Mouse (Mus musculus) CH12.LX (cell line): Measurements from ENCODE around the gene Fancb. TPM values are rescaled to one million over a fixed set of nuclear protein-coding genes. Genes with fewer than 3 reads are reported as not detected.

Source experiments
- DNase-seq: peaks from one replicate; pipeline ENCODE4 v3.0.0-alpha.2; 2013; ENCODE audit errors: extremely low read depth
- H3K27ac ChIP-seq: 2 replicates; pipeline ENCODE4 v1.5.1; 2012; ENCODE audit warnings: low read depth, mild to moderate bottlenecking, control low read depth, moderate library complexity; ENCODE audit not compliant: insufficient read depth
- H3K27me3 ChIP-seq: replicated peaks from 2 replicates; pipeline ENCODE3; 2012; ENCODE audit warnings: inconsistent platforms
- H3K36me3 ChIP-seq, 2 experiments: replicated peaks in 1 of 2; 2 replicates each; pipeline versions ENCODE3 to v1.6.1; 2012; ENCODE audit warnings: inconsistent platforms in 1 of 2, low read length in 1 of 2, mild to moderate bottlenecking in 1 of 2, mixed read lengths in 1 of 2, moderate library complexity in 1 of 2; ENCODE audit not compliant: control insufficient read depth in 1 of 2, insufficient read depth in 1 of 2
- H3K4me1 ChIP-seq, 2 experiments: 2 replicates each; pipeline ENCODE4 v1.6.1; 2012; ENCODE audit warnings: inconsistent platforms in 1 of 2, moderate library complexity in 1 of 2; ENCODE audit not compliant: insufficient read depth in 2 of 2, control insufficient read depth in 1 of 2
- H3K4me2 ChIP-seq: 2 replicates; pipeline ENCODE4 v1.6.1; 2012; ENCODE audit warnings: low read depth, mild to moderate bottlenecking, control low read depth; ENCODE audit not compliant: poor library complexity, insufficient read depth, severe bottlenecking
- H3K4me3 ChIP-seq, 3 experiments: fragments of 150-350 bp in 1 of 3; sonication (generic) in 1 of 3; replicated peaks in 1 of 3; 2 replicates each; pipeline versions ENCODE3 to v1.5.1; 2011 to 2012; ENCODE audit warnings: low read depth in 2 of 3, low read length in 2 of 3, mild to moderate bottlenecking in 2 of 3, moderate library complexity in 2 of 3, control low read depth in 1 of 3, improper control_type of control experiment in 1 of 3, inconsistent platforms in 1 of 3, mixed read lengths in 1 of 3; ENCODE audit not compliant: poor library complexity in 1 of 3
- H3K79me2 ChIP-seq: replicated peaks from 2 replicates; pipeline ENCODE4 v1.6.1; 2012; ENCODE audit warnings: mild to moderate bottlenecking, moderate library complexity; ENCODE audit not compliant: control insufficient read depth, poor library complexity, insufficient read depth, severe bottlenecking; ENCODE audit errors: extremely low read depth
- H3K9ac ChIP-seq: 2 replicates; pipeline ENCODE4 v1.6.1; 2012; ENCODE audit warnings: low read depth, mild to moderate bottlenecking, control low read depth, moderate library complexity; ENCODE audit not compliant: insufficient read depth
- H3K9me3 ChIP-seq: replicated peaks from 2 replicates; pipeline ENCODE3; 2012; ENCODE audit warnings: low read length, inconsistent platforms, mixed read lengths
- CTCF ChIP-seq, 2 experiments: IDR thresholded peaks in 1 of 2; conservative IDR thresholded peaks in 1 of 2; 2 replicates each; pipeline ENCODE4 v1.5.1; 2011 to 2012; ENCODE audit warnings: low read depth in 2 of 2, low read length in 2 of 2, improper control_type of control experiment in 1 of 2, inconsistent platforms in 1 of 2, mild to moderate bottlenecking in 1 of 2, moderate library complexity in 1 of 2
- E2F4 ChIP-seq: IDR thresholded peaks from 2 replicates; pipeline ENCODE4 v1.6.1; 2011; ENCODE audit warnings: low read depth, low read length, improper control_type of control experiment; ENCODE audit not compliant: insufficient replicate concordance
- EP300 ChIP-seq: IDR thresholded peaks from 2 replicates; pipeline ENCODE4 v1.6.1; 2011; ENCODE audit warnings: low read length, improper control_type of control experiment
- GABPA ChIP-seq: IDR thresholded peaks from 2 replicates; pipeline ENCODE4 v1.6.1; 2012; ENCODE audit warnings: low read depth, low read length, improper control_type of control experiment, inconsistent platforms; ENCODE audit not compliant: insufficient replicate concordance
- HCFC1 ChIP-seq: IDR thresholded peaks from 2 replicates; pipeline ENCODE4 v1.6.1; 2012; ENCODE audit warnings: low read depth, mild to moderate bottlenecking, inconsistent platforms, low read length, improper control_type of control experiment
- IRF4 ChIP-seq: IDR thresholded peaks from 2 replicates; pipeline ENCODE4 v1.6.1; 2014; ENCODE audit warnings: low read depth, mild to moderate bottlenecking, inconsistent platforms, low read length, improper control_type of control experiment
- MEF2A ChIP-seq: IDR thresholded peaks from 2 replicates; pipeline ENCODE4 v1.6.1; 2014; ENCODE audit warnings: low read depth, mild to moderate bottlenecking, inconsistent platforms, low read length, improper control_type of control experiment, borderline replicate concordance
- MXI1 ChIP-seq: IDR thresholded peaks from 2 replicates; pipeline ENCODE4 v1.6.1; 2011; ENCODE audit warnings: mild to moderate bottlenecking, low read depth, low read length, improper control_type of control experiment
- MYC ChIP-seq: IDR thresholded peaks from 2 replicates; pipeline ENCODE4 v1.6.1; 2011; ENCODE audit warnings: low read depth, mild to moderate bottlenecking, improper control_type of control experiment, low read length
- NELFE ChIP-seq: IDR thresholded peaks from 2 replicates; pipeline ENCODE4 v1.6.1; 2011; ENCODE audit warnings: low read depth, low read length, improper control_type of control experiment
- NRF1 ChIP-seq: IDR thresholded peaks from 2 replicates; pipeline ENCODE4 v1.6.1; 2014; ENCODE audit warnings: low read depth, mild to moderate bottlenecking, inconsistent platforms, low read length, improper control_type of control experiment, moderate library complexity
- RAD21 ChIP-seq: IDR thresholded peaks from 2 replicates; pipeline ENCODE4 v1.6.1; 2011; ENCODE audit warnings: low read depth, mild to moderate bottlenecking, low read length, improper control_type of control experiment, moderate library complexity
- TBP ChIP-seq: conservative IDR thresholded peaks from 2 replicates; pipeline ENCODE4 v1.6.1; 2011; ENCODE audit warnings: low read depth, low read length, improper control_type of control experiment
- TCF12 ChIP-seq: IDR thresholded peaks from 2 replicates; pipeline ENCODE4 v1.6.1; 2014; ENCODE audit warnings: low read depth, mild to moderate bottlenecking, inconsistent platforms, low read length, improper control_type of control experiment
- UBTF ChIP-seq: IDR thresholded peaks from 2 replicates; pipeline ENCODE4 v1.6.1; 2012; ENCODE audit warnings: low read depth, mild to moderate bottlenecking, inconsistent platforms, low read length, improper control_type of control experiment, moderate library complexity
- dilution Hi-C: fragments of 300-500 bp; cut with MboI; formaldehyde crosslinking; loops from 2 replicates; pipeline ENCODE4 v1.14.3; 2020; ENCODE audit warnings: low sequenced_read_pairs; ENCODE audit not compliant: extremely low pct_unique_long_range_greater_than_20kb, extremely low pct_ligation_motif_present
- in situ Hi-C: fragments of 300-500 bp; cut with MboI; formaldehyde crosslinking; loops from 3 replicates; pipeline ENCODE4 v1.14.3; 2019; ENCODE audit warnings: low sequenced_read_pairs, low pct_ligation_motif_present, low pct_unique_long_range_greater_than_20kb, mixed read lengths
- polyA plus RNA-seq: library from polyadenylated mRNA; unstranded; fragments of >175 nt; gene quantifications from 2 replicates; pipeline ENCODE4 v1.2.1, GENCODE M21; 2012; ENCODE audit warnings: low read depth; ENCODE audit not compliant: insufficient read length
- total RNA-seq, 2 experiments: library from RNA; depleted of rRNA; stranded (reverse); fragments of 300-350 nt in 1 of 2; fragments of >200 nt in 1 of 2; gene quantifications; 2 replicates each; pipeline ENCODE4 v1.2.3; 2012 to 2014

Gene Fancb
- total and polyA plus RNA-seq, 3 experiments = 6.4 to 20.6 (median 11.0) TPM

DNA sequence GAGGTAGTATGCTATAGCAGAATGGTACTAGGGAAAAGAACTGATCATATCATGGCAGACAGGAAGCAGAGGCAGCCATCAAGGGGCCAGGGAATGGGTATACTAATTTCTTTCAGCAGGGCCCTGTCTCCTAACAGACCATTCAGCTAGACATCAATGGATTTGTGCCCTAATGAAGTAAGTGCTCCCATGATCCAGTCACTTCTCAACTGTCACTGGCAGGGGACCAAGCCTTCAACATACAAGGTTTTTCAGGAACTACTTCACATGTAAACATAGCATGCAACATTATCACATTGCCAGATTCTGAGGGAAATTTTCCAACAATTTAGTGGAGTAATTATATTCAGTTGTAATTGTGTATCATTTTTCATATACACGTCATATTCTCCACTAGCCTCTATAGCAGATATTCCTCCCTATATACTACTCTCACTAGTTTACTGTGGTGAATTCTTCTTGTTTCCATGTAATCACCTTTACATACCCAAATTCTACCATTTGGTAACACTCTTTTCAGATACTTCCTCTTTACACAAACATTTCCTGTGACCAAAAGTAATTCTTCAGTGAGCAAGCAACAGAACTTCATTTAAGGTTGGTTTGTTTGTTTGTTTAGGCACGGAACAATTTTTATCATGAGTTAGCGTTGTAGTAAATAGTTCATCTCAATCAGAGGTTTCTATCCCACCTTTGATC, 14.5 kb upstream of the Fancb start:
- H3K4me2 ChIP-seq = no peak overlapping the region
- H3K27me3 ChIP-seq = no peaks in the 10 kb centered on the region
- H3K36me3 ChIP-seq = peaks cover 7 to 20% of the 10 kb centered on the region in 2 experiments
- no peaks in the 10 kb centered on the region for H3K4me1 ChIP-seq
- no peaks in the 10 kb centered on the region for H3K79me2 ChIP-seq
- no peak overlapping the region for H3K4me3 ChIP-seq
- no peak for TF ChIP-seq UBTF
- TF ChIP-seq E2F4 = no peak
- no peak for TF ChIP-seq NELFE
- no peak for TF ChIP-seq TBP
- TF ChIP-seq RAD21 = no peak
- no peak for TF ChIP-seq HCFC1
- TF ChIP-seq MEF2A = no peak
- no peak for TF ChIP-seq TCF12
- no peak overlapping the region for H3K9ac ChIP-seq
- no peaks in the 10 kb centered on the region for H3K9me3 ChIP-seq
- H3K27ac ChIP-seq = no peak overlapping the region
- dilution Hi-C loops = no loop called here
- in situ Hi-C loops = no loop called here
- no peak for DNase-seq

DNA sequence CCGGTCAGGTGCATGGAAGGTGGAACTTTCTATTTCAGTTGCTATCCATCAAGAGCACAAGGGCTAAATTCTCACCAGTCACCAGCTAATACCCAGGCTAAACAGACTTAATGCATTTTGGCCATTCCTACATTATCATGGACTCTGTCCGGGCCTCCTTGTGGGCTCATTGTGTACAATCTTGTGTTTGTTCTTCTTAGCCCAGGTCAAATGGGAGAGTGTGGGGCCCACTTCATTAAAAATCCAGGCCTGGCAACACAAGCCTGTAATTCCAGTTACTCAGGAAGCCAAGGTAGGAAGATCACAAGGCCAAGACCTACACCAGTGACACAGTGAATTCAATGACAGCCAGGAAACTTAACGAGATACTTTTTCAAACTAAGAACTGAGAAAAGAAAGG, 9.2 kb upstream of the Fancb start:
- TF ChIP-seq IRF4 (no peak), TCF12 (no peak)
- no peak for DNase-seq
- Histone ChIP-seq H3K27ac (no peak overlapping the region), H3K4me3 (no peak overlapping the region), H3K79me2 (no peaks in the 10 kb centered on the region), H3K4me1 (no peaks in the 10 kb centered on the region), H3K4me2 (no peak overlapping the region), H3K36me3 (peaks cover 0 to 4% of the 10 kb centered on the region in 2 experiments), H3K27me3 (no peaks in the 10 kb centered on the region), H3K9me3 (no peaks in the 10 kb centered on the region), H3K9ac (no peak overlapping the region)
- dilution Hi-C loops (no loop called here), in situ Hi-C loops (no loop called here)

DNA sequence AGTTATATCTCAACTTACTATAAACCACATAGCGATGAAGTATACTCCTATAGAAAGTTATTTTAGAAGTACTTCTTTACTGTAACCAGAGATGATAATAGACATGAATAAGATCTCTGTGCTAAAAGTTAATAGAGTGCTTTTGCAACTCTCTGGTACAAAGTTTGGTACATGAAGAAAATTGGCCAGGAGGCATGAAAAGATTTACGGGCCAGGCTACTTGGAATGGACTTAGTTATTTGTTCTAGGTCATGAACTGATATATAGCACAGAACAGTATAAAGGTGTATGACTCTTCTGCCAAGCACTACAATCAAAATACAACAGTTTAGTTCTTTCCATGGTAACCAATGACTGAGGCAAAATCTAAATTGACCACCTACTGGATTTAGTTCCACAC, 1.5 kb upstream of the Fancb start:
- H3K4me1 ChIP-seq = no peaks in the 10 kb centered on the region; a peak in 1 of 4 replicates
- no peaks in the 10 kb centered on the region for H3K9me3 ChIP-seq
- no peaks in the 10 kb centered on the region for H3K27me3 ChIP-seq
- peaks cover 0 to 6% of the 10 kb centered on the region in 2 experiments for H3K36me3 ChIP-seq
- H3K4me2 ChIP-seq = no peak overlapping the region; the same call in 1 of the 2 replicates
- dilution Hi-C loops = no loop called here
- DNase-seq = no peak
- in situ Hi-C loops = no loop called here
- no peaks in the 10 kb centered on the region for H3K79me2 ChIP-seq
- H3K9ac ChIP-seq = no peak overlapping the region
- H3K27ac ChIP-seq = no peak overlapping the region
- H3K4me3 ChIP-seq = no peak overlapping the region
- TF ChIP-seq MYC (no peak), MXI1 (no peak), EP300 (no peak), CTCF (conservative IDR thresholded peaks at IDR 0.05 in 1 of 2, IDR thresholded peaks at IDR 0.05 in 1 of 2; ENCODE audit: low read depth in 2 of 2, low read length in 2 of 2) (no peak), GABPA (no peak), NELFE (no peak), MEF2A (no peak), NRF1 (no peak)
- TF ChIP-seq, all 38 proteins: peak for 0
